Mouse (Mus musculus) mouse embryonic stem cell (cell line): Measurements from ENCODE around the gene Gja3.

ENCODE experiments used
- in situ Hi-C, 2 experiments: fragments of 300-500 bp; cut with MboI; formaldehyde crosslinking; loops; 1 replicate in 1 of 2; 3 replicates in 1 of 2; pipeline ENCODE4 v1.14.3; 2019 to 2020; ENCODE audit warnings: low sequenced_read_pairs in 2 of 2, low pct_unique_long_range_greater_than_20kb in 1 of 2, mixed read lengths in 1 of 2; ENCODE audit not compliant: unreplicated experiment in 1 of 2

Gene Gja3

DNA sequence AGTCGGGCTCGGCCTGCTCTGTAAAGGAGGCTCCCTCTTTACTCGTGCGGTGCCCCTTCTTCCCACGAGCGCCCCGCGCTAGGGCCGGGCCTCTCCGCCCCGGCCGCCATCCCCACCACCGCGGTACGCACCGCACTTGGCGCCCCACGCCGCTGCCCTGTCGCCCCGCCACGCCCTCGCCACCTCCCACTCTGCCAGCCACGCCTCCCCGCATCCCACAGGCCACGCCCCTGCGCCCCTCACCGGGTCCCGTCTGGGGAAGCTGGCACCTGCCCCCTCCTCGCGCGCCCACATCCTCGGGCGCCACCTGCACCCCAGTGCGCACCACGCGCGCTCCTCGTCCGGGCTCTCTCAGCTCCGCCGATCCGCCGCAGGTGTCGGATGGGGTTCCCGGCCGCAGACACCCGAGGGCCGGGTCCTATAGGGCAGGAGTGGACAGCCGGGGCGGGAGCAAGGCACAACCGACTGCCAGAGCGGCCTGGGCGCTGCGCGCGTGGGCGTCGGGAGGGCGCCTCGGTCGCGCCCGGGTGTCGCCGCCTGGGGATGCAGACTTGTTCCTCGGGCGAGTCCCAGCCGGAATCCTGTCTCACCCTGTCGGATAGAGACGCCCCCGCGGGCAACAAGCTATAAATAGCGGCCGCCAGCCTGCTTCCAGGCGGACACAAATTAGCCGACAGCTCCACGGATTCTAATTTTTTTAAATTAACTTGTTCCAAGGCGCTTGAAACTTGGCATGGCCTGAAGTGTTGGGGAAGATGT, at the start of gene Gja3:
Gene Gja3 (minus strand): TSS at position 538 of the 759 bp plus-strand sequence.
- in situ Hi-C loops: loop anchor here (25.0 kb wide), 2 partner anchors 670 to 695 kb away; partner anchors contain the start of gene Atp12a (in 1 of the 2)

DNA sequence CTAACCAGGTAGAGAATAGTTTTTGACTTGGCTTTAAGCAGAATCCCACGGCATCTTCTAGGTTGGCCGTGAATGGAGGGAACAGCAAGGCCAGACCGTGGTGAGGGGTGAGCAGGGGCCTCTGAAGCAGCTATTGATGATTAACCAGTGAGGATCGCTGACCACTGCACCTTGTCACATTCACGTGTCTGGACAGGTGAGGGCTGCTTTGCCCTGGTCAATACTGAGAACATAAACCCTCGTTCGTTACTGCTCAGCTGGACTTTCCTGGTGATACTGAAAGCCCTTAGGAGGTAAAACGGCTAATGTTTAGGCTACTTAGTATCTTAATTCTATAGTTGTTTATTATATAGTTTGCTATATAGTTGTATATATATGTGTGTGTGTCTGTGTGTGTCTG, 49.2 kb upstream of the Gja3 start:
- in situ Hi-C loops: no loop called here

DNA sequence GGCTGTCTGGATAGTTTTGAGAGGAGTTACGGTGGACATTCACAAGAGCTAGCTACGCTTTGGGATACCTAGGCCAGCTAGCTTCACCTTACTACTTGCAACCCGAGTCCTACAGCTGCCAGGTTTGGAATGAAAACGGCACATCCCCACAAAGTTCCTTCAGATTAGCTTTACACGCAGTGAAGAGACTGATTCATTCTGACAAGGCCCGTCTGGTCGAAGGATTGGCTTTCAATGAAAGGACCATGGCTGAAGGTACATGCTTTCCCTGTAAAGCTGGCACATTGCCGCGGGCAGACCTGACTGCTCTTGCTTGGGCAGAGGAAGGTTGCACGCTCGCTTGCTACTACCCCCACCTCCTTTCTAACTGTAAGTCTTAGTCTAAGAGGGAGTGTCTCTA, 47.8 kb upstream of the Gja3 start:
- in situ Hi-C loops: no loop called here

DNA sequence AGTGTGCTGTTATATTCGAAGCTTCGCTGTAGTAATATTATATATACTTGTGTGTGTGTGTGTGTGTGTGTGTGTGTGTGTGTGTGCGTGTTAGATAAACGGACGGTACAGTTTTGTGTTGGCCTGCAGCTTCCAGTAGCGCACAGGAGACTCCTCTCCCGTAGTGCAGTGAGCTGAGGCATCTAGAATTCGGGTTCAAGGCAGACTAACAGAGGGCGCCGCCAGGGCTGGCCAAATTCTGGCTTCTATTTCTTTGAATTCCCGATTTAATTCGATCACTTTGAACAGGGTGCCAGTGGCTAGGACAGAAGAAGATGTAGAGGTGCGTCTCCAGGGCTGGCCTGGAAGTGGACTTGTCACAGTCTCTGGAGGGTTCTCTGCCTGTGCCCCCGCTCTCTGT, 47.2 kb upstream of the Gja3 start:
- in situ Hi-C loops: no loop called here

DNA sequence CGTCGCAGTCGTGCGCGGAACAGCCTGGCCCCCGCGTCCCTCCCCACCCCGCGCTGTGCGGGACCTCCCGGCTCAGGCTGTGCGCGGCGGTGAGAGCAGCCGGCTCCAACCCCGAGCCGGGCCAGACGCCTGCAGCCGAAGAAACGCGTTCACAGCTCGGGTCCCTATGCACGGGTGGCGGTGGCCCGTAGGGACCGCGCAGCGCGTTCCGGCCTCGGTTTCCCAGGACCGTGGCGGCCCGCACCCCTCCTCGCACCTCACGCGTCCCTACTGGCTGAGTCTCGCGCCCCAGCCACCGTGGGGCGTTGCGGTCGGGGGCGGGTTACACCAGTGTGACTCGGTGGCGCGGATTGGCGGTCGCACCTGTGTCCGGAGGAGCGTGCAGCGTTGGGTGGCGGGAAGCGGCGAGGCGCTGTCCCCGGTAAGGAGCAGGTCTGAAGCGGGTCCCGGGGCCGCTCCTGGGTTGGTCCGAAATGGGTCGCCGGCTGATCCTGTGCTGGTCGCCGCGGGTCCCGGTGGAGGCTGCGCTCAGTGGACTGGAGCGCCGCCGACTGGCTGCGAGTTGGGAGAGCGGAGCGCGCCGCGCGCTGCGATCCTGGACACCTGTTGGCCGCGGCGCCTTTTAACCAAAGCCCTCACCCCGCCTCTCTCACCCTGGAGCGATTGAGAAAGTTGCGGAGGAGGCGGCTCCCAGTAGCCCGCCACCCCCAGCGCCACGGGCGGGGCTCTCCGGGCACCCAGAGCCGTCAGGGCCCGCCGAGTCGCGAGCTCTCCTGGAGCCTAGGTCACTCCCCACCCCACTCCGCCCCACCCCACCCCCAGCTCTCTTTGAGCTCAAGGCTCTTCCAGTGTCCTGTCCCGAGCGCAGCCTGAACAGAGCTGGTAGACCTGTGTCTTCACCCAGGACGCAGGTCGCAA, 46.5 kb upstream of the Gja3 start, which contains the start of gene Gjb2:
Gene Gjb2 (minus strand): TSS at position 597 of the 918 bp plus-strand sequence.
- in situ Hi-C loops: no loop called here

DNA sequence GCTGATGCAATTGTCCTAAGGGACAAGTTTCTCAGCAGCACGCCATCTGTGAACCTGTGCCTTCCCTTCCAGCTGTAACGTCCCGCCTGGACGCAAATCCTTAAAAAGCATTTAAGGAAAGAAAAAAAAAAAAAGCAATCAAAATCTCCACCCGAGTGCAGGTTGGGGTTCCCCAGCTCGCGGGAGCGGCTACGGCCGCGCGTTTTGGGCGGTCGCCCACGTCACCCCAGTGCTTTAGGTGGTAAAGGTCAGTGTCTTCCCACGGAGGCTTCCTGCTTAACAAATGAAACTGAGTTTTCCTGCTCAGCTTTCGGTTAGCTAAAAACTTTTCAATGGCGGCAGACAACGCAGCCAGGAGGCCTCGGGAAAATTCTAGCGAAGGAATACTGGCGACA, 45.8 kb upstream of the Gja3 start:
- in situ Hi-C loops: no loop called here

DNA sequence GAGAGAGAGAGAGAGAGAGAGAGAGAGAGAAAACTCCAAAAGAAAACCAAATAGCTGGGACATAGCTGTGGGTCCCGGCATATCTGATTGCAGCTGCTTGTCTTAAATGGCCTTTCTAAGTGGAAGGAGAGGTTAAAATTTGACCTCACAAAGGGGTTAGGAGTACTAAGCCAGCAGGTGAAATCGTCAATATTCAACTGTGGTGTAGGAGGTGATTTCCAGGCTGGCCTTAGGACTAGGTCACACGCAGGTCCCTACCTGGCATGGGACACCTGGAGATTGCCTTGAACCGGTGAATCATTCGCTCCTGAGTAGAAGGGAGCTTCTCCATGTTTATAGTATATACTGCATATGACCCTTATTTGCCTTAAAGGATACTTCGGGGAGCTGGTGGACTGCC, 45.2 kb upstream of the Gja3 start:
- in situ Hi-C loops: no loop called here

DNA sequence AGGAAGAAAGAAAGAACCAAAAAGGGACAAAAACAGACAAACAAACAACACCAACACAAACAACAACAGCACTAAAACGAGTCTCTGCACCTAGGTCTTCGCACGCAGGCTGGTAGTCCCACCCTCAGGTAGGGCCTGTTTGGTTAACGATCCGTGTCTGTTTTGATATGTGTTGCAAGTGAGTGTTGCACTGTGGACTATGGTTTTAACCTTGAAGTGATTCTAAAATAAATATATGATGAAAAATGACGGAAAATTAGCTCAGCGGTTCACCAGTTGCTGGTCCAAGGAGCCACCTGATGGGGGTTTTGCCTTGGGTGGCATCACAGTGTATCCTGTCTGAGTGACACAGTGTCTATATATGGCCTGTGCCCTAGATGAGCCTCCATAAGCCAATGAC, 43.7 kb upstream of the Gja3 start:
- in situ Hi-C loops: no loop called here

DNA sequence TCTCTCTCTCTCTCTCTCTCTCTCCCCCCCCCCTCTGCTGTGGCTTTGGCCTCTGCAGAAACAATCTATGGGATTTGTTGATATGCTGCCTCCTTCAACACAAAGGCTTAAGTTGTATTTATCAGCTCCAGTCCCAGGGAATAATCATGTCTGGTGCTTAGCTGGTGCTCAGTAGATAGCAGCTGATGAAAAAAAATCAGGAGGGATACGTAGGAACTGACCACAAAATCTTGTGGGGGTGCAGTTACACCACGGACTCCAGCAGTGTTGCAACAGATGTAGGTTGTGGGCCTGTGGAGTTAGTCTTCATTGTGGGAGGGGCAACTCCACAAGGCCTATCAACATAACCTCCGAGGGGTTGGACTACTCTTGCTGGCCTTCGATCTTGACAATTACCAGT, 38.0 kb upstream of the Gja3 start:
- in situ Hi-C loops: no loop called here

DNA sequence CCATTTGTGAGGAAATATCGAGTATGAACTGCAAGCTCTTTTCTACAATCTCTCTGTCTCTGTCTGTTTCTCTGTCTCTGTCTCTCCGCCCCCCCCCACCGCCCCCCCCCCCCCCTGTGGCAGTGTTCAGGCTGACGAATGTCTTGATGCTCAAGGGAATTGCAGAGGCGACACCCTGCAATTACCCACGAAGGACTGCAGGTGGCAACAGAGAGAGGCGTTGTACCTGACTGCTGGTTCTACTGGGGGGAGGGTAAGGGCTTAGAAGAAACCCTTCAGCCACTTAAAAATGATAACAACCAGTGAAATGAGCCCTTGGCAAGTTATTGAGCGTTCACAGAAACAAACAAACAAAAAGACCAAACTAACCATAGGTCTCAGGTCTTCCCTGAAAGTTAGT, 35.1 kb upstream of the Gja3 start:
- in situ Hi-C loops: no loop called here

DNA sequence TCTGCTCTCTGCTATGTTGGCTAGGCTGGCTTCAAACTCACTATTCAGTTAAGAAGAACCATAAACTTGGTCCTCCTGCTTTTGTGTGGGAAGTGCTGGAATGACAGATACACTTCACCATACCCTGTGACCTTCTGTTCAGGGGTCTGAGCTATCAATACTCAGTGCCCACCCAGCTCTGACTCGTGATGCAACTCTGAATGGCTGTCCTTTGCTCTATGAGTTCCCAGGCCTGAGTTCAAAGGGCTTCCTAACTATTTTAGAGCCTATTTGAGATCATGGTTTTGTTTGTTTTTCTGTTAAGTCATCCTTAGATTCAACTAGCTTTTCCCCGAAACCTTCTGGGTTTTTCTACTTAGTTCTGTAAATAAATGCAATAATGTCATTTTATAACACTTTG, 32.1 kb upstream of the Gja3 start:
- in situ Hi-C loops: no loop called here

DNA sequence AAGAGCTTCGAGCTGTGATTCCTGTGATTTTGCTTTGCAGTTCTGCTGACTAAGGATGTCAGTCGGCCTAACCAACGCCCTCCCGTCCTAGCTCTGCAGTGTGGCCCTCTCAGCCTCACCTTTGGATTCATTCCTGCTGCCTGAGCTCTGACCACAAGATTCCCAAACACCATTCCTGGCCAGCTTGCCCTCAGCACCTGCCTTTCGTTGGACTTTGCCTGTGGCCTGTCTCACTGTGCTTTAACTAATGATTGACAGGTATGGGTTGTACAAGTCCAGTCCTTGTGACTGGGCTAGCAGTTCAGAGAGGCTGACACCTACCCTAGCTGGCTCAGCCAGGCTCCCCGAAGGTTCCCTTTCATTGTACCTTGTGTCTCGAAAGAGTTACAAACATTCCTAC, 31.2 kb upstream of the Gja3 start:
- in situ Hi-C loops: loop anchor here in 1 of 2 experiments (10.0 kb wide), 1 partner anchor 256 kb away; no protein-coding TSS in a partner anchor

DNA sequence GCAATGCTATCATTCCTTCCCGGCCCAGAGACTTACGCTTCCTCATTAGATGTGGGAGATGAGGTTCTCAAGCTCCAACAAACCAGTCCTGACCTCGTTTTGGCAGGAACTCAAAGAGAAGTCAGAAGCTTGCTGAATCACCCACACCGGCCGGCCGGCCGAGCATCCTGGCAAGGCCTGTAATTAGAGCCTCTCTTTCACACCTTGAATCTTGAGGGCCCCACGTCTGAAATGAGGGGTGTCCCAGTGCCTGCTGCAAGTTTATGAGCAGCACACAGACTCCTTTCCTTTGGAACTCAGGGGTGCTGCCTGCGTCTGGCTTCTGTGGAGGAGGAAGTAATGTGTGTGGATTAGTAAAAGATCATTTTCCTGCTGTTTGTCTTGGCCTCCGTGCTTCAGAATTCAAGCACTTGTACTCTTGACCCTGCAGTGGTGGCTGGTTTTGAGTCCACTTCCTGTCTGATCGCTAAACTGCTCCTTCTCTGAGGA, 26.3 kb upstream of the Gja3 start:
- in situ Hi-C loops: loop anchor here in 1 of 2 experiments (10.0 kb wide), 1 partner anchor 261 kb away; no protein-coding TSS in a partner anchor

DNA sequence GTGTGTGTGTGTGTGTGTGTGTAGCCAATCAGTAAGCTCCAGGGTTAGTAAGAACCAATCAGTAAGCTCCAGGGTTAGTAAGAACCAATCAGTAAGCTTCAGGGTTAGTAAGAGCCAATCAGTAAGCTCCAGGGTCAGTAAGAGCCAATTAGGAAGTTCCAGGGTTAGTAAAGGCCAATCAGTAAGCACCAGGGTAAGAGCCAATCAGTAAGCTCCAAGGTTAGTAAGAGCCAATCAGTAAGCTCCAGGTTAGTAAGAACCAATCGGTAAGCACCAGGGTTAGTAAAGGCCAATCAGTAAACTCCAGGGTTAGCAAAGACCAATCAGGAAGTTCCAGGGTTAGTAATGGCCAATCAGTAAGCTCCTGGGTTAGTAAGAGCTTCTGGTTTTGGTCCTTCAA, 25.0 kb upstream of the Gja3 start:
- in situ Hi-C loops: loop anchor here in 1 of 2 experiments (10.0 kb wide), 1 partner anchor 262 kb away; no protein-coding TSS in a partner anchor

DNA sequence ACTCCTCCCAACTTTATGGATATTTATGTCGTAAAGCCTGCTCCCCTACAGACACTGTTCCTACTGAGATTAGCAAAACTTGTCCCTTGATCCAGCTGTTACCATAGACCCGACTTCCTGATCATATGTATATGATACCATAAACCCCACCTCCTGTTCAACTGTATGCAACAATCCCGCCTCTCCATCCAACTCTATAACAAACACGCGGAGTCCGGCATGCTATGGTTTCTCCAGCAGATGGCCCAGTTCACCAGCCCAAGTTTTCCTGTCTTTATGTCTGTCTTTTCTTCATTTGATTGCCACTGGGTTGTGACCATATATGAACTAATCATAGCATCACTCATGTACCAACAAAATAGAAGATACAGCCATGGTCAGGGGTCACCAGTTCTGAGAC, 17.6 kb upstream of the Gja3 start:
- in situ Hi-C loops: no loop called here

DNA sequence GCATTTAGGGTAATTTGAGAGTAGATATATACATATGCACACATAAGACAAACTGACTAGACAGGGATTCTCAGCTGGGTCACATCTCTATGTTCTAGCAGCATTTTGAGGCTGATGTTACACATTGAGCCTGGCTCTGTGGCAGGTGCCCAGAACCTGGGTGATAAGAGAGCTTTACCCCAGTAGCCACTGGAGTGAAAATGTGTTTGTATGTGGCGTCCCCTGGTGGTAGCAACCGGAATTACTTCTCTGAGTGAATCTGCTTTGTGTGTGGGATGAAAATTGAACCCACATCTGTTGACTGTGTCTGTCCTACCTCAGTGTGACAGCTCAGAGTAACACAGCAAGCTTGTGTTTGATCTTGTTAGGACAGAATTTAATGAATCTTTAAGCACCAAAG, 12.0 kb upstream of the Gja3 start:
- in situ Hi-C loops: loop anchor here (10.0 to 25.0 kb wide), 3 partner anchors 95 to 708 kb away; partner anchors contain the start of gene Atp12a (in 1 of the 2)

DNA sequence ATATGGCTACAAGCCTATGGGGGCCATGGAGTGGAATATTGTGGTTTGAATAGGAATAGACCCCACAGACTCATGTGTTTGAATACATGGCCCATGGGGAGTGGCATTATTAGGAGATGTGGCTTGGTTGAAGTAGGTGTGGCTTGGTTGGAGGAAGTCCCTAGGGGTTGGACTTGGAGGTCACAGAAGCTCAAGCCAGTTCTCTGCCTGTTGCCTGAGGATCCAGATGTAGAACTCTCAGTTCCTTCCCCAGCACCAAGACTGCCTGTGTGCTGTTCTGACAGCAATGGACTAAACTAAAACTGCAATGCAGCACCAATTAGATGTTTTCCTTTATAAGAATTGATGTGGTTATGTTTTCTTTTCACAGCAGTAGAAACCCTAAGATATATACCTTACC, 8.2 kb upstream of the Gja3 start:
- in situ Hi-C loops: loop anchor here (10.0 to 25.0 kb wide), 3 partner anchors 91 to 704 kb away; partner anchors contain the start of gene Atp12a (in 1 of the 2)

DNA sequence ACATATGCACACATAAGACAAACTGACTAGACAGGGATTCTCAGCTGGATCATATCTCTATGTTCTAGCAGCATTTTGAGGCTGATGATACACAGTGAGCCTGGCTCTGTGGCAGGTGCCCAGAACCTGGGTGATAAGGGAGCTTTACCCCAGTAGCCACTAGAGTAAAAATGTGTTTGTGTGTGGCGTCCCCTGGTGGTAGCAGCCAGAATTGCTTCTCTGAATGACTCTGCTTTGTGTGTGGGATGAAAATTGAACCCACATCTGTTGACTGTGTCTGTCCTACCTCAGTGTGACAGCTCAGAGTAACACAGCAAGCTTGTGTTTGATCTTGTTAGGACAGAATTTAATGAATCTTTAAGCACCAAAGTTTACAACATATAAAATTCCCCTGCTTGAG, 2.2 kb upstream of the Gja3 start:
- in situ Hi-C loops: loop anchor here (10.0 to 25.0 kb wide), 3 partner anchors 85 to 698 kb away; partner anchors contain the start of gene Atp12a (in 1 of the 2)

DNA sequence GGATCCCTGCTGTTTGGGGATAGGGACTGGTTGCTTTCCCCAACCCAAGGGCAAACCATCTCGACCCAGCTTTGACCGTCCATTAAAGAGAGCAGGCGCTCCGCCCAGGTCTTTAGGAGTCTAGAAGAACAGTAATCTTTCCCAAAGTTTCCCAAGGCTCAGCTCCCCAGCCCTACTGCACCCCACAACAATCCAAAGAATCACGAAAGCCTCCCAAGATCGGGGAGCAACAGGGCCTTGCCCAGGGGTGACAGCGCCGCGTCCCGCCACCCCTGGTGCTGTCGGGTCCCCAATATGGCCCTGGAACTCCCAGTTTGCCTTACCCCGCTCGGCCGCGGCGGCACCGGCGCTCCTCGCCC, 717 bp downstream of the Gja3 start:
- in situ Hi-C loops: loop anchor here (25.0 kb wide), 2 partner anchors 670 to 695 kb away; partner anchors contain the start of gene Atp12a (in 1 of the 2)
